Mouse (Mus musculus) liver, embryonic 15.5 days (tissue): ENCODE measurements at regions not wholly inside any gene's neighbourhood (a gene's known extent, or its start where the extent isn't known, plus 50 kb on each side); places are given as distances from the start of the nearest gene placed in this dataset.

Experiments
- ATAC-seq: fragments of 200-750 bp; cut with Nextera tagmentation; 2 replicates; pipeline ENCODE4 v1.8.0; 2017; ENCODE audit warnings: moderate number of reproducible peaks, mild to moderate bottlenecking, moderate library complexity; ENCODE audit not compliant: insufficient read depth
- H3K27ac ChIP-seq: fragments of 300-500 bp; sonication (generic); replicated peaks from 2 replicates; pipeline ENCODE4 v1.5.1; 2015; ENCODE audit warnings: mild to moderate bottlenecking, inconsistent platforms
- H3K27me3 ChIP-seq: fragments of 300-500 bp; sonication (generic); 2 replicates; pipeline ENCODE4 v1.6.1; 2015; ENCODE audit warnings: mild to moderate bottlenecking, inconsistent platforms
- H3K36me3 ChIP-seq: fragments of 300-500 bp; sonication (generic); replicated peaks from 2 replicates; pipeline ENCODE4 v1.6.1; 2015; ENCODE audit warnings: moderate library complexity, mild to moderate bottlenecking, inconsistent platforms
- H3K4me1 ChIP-seq: fragments of 300-500 bp; sonication (generic); replicated peaks from 2 replicates; pipeline ENCODE4 v1.6.1; 2015; ENCODE audit warnings: inconsistent platforms
- H3K4me2 ChIP-seq: fragments of 300-500 bp; sonication (generic); 2 replicates; pipeline ENCODE4 v1.6.1; 2015; ENCODE audit warnings: moderate library complexity, mild to moderate bottlenecking, inconsistent platforms
- H3K4me3 ChIP-seq: fragments of 300-500 bp; sonication (generic); replicated peaks from 2 replicates; pipeline ENCODE4 v1.5.1; 2015; ENCODE audit warnings: mild to moderate bottlenecking, inconsistent platforms
- H3K9ac ChIP-seq: fragments of 300-500 bp; sonication (generic); 2 replicates; pipeline ENCODE4 v1.6.1; 2015; ENCODE audit warnings: moderate library complexity, mild to moderate bottlenecking, inconsistent platforms
- H3K9me3 ChIP-seq: fragments of 300-500 bp; sonication (generic); replicated peaks from 2 replicates; pipeline ENCODE4 v1.6.1; 2016; ENCODE audit warnings: inconsistent platforms
- WGBS: fragments of 180-500 bp; shearing (Covaris S2); methylation state at CpG from one replicate; pipeline ENCODE4 v1.1.7; 2015; ENCODE audit warnings: mixed read lengths; ENCODE audit not compliant: insufficient replicate concordance; 5-methylcytosine and 5-hydroxymethylcytosine counted together

GRCm38 (mm10) chr13:97385531-97385930, 144.6 kb downstream of the Enc1 start:
- H3K27ac ChIP-seq, result no peak overlapping the region
- WGBS, result 31% methylated on average over 8 of the region's 8 CpGs
- H3K4me3 ChIP-seq, result no peak overlapping the region

GRCm38 (mm10) chr13:97384091-97384777, 143.3 kb downstream of the Enc1 start:
- no peak overlapping the region for H3K27ac ChIP-seq
- H3K36me3 ChIP-seq, result no peaks in the 10 kb centered on the region
- no peak overlapping the region for H3K4me2 ChIP-seq
- H3K4me3 ChIP-seq, result no peak overlapping the region
- no peak for ATAC-seq
- WGBS, result 62% methylated on average over 16 of the region's 16 CpGs
- H3K9ac ChIP-seq, result no peak overlapping the region
- 0 out of 2 replicates have a peak, but pooled peaks cover 4% of the 10 kb centered on the region for H3K4me1 ChIP-seq
- H3K27me3 ChIP-seq, result no peaks in the 10 kb centered on the region
- no peaks in the 10 kb centered on the region for H3K9me3 ChIP-seq

More at GRCm38 (mm10) chr13:97385531-97385930, 144.6 kb downstream of the Enc1 start:
- no peaks in the 10 kb centered on the region for H3K9me3 ChIP-seq
- no peaks in the 10 kb centered on the region for H3K27me3 ChIP-seq
- ATAC-seq, result no peak
- H3K9ac ChIP-seq, result no peak overlapping the region
- no peak overlapping the region for H3K4me2 ChIP-seq
- 0 out of 2 replicates have a peak, but pooled peaks cover 4% of the 10 kb centered on the region for H3K4me1 ChIP-seq
- H3K36me3 ChIP-seq, result no peaks in the 10 kb centered on the region

- H3K27me3 ChIP-seq, result no peaks in the 10 kb centered on the region
- H3K4me2 ChIP-seq, result no peak overlapping the region
- 51% methylated on average over 4 of the region's 4 CpGs for WGBS
Observed at GRCm38 (mm10) chr13:97383351-97383750, 142.4 kb downstream of the Enc1 start.

GRCm38 (mm10) chr13:97380366-97380765, 139.5 kb downstream of the Enc1 start:
- Histone ChIP-seq H3K9me3 (no peaks in the 10 kb centered on the region), H3K27ac (no peak overlapping the region), H3K9ac (no peak overlapping the region), H3K4me1 (peaks cover 3% of the 10 kb centered on the region; the same call in 1 of the 2 replicates), H3K27me3 (no peaks in the 10 kb centered on the region), H3K4me3 (no peak overlapping the region), H3K4me2 (no peak overlapping the region), H3K36me3 (no peaks in the 10 kb centered on the region)
- 67% methylated on average over 11 of the region's 11 CpGs for WGBS
- no peak for ATAC-seq

More at GRCm38 (mm10) chr13:97383351-97383750, 142.4 kb downstream of the Enc1 start:
- Histone ChIP-seq H3K9ac (no peak overlapping the region), H3K9me3 (no peaks in the 10 kb centered on the region), H3K27ac (no peak overlapping the region), H3K4me3 (no peak overlapping the region), H3K36me3 (no peaks in the 10 kb centered on the region), H3K4me1 (0 out of 2 replicates have a peak, but pooled peaks cover 4% of the 10 kb centered on the region)
- ATAC-seq, result no peak

GRCm38 (mm10) chr13:97376232-97376523, 135.3 kb downstream of the Enc1 start:
- H3K9ac ChIP-seq, result no peak overlapping the region
- H3K4me1 ChIP-seq, result peaks cover 3% of the 10 kb centered on the region; the same call in 1 of the 2 replicates
- no peaks in the 10 kb centered on the region for H3K36me3 ChIP-seq
- no peaks in the 10 kb centered on the region for H3K27me3 ChIP-seq
- H3K27ac ChIP-seq, result no peak overlapping the region
- 53% methylated on average over 6 of the region's 6 CpGs for WGBS
- ATAC-seq, result no peak
- H3K4me2 ChIP-seq, result no peak overlapping the region
- no peaks in the 10 kb centered on the region for H3K9me3 ChIP-seq
- no peak overlapping the region for H3K4me3 ChIP-seq

- no peaks in the 10 kb centered on the region for H3K9me3 ChIP-seq
- no peak overlapping the region for H3K4me2 ChIP-seq
- H3K4me1 ChIP-seq, result peaks cover 3% of the 10 kb centered on the region; the same call in 1 of the 2 replicates
- H3K27me3 ChIP-seq, result no peaks in the 10 kb centered on the region
- WGBS, result 53% methylated on average over 14 of the region's 14 CpGs
- H3K27ac ChIP-seq, result no peak overlapping the region
- H3K36me3 ChIP-seq, result no peaks in the 10 kb centered on the region
- no peak overlapping the region for H3K4me3 ChIP-seq
- no peak overlapping the region for H3K9ac ChIP-seq
- no peak for ATAC-seq
Observed at GRCm38 (mm10) chr13:97375501-97376231, 134.8 kb downstream of the Enc1 start.

- H3K4me2 ChIP-seq, result no peak overlapping the region
- no peaks in the 10 kb centered on the region for H3K27me3 ChIP-seq
- no peak overlapping the region for H3K4me3 ChIP-seq
- no peak for ATAC-seq
- no peaks in the 10 kb centered on the region for H3K4me1 ChIP-seq
- 33% methylated on average over 7 of the region's 7 CpGs for WGBS
- H3K27ac ChIP-seq, result no peak overlapping the region
- H3K36me3 ChIP-seq, result no peaks in the 10 kb centered on the region
- no peaks in the 10 kb centered on the region for H3K9me3 ChIP-seq
- no peak overlapping the region for H3K9ac ChIP-seq
Observed at GRCm38 (mm10) chr13:97372348-97372747, 131.4 kb downstream of the Enc1 start.

GRCm38 (mm10) chr13:97371200-97371599, 130.3 kb downstream of the Enc1 start:
- ATAC-seq, result no peak
- no peak overlapping the region for H3K4me3 ChIP-seq
- H3K27ac ChIP-seq, result no peak overlapping the region
- no peak overlapping the region for H3K9ac ChIP-seq
- no peaks in the 10 kb centered on the region for H3K4me1 ChIP-seq
- no peaks in the 10 kb centered on the region for H3K9me3 ChIP-seq
- H3K27me3 ChIP-seq, result 0 out of 2 replicates have a peak, but pooled peaks cover 5% of the 10 kb centered on the region
- H3K36me3 ChIP-seq, result no peaks in the 10 kb centered on the region
- no peak overlapping the region for H3K4me2 ChIP-seq
- WGBS, result 65% methylated on average over 3 of the region's 3 CpGs

GRCm38 (mm10) chr13:97366723-97367122, 125.8 kb downstream of the Enc1 start:
- H3K27ac ChIP-seq, result no peak overlapping the region
- H3K27me3 ChIP-seq, result peaks cover 22% of the 10 kb centered on the region; the same call in 1 of the 2 replicates
- H3K9ac ChIP-seq, result no peak overlapping the region
- H3K36me3 ChIP-seq, result no peaks in the 10 kb centered on the region
- no peak for ATAC-seq
- no peaks in the 10 kb centered on the region for H3K9me3 ChIP-seq
- WGBS, result 74% methylated on average over 8 of the region's 8 CpGs
- no peak overlapping the region for H3K4me3 ChIP-seq
- peaks cover 8% of the 10 kb centered on the region; the same call in 1 of the 2 replicates for H3K4me1 ChIP-seq
- no peak overlapping the region for H3K4me2 ChIP-seq

GRCm38 (mm10) chr13:97365557-97366244, 124.8 kb downstream of the Enc1 start:
- Histone ChIP-seq H3K4me2 (no peak overlapping the region), H3K4me1 (peaks cover 8% of the 10 kb centered on the region; the same call in 1 of the 2 replicates), H3K9ac (no peak overlapping the region), H3K27me3 (peaks cover 22% of the 10 kb centered on the region; the same call in 1 of the 2 replicates), H3K4me3 (no peak overlapping the region), H3K27ac (no peak overlapping the region), H3K9me3 (no peaks in the 10 kb centered on the region), H3K36me3 (no peaks in the 10 kb centered on the region)
- 30% methylated on average over 18 of the region's 18 CpGs for WGBS
- no peak for ATAC-seq

GRCm38 (mm10) chr13:97365004-97365403, 124.1 kb downstream of the Enc1 start:
- peaks cover 8% of the 10 kb centered on the region; the same call in 1 of the 2 replicates for H3K4me1 ChIP-seq
- H3K4me2 ChIP-seq, result no peak overlapping the region
- no peak overlapping the region for H3K27ac ChIP-seq
- no peak overlapping the region for H3K4me3 ChIP-seq
- no peaks in the 10 kb centered on the region for H3K36me3 ChIP-seq
- H3K9ac ChIP-seq, result no peak overlapping the region
- H3K9me3 ChIP-seq, result no peaks in the 10 kb centered on the region
- H3K27me3 ChIP-seq, result peaks cover 22% of the 10 kb centered on the region; the same call in 1 of the 2 replicates
- no peak for ATAC-seq
- WGBS, result 39% methylated on average over 9 of the region's 9 CpGs
